Mouse (Mus musculus): ENCODE measurements around the gene Mga. TPM values are rescaled to one million over a fixed set of nuclear protein-coding genes. Genes with fewer than 3 reads are reported as not detected.

The Mga gene
- total RNA-seq, 4 experiments from 2014 or later = 54.9 to 78.5 (median 70.4) TPM

GRCm38 (mm10) chr2:119987441-119987840 lies 90.4 kb downstream of the Mga start:
- no peak for DNase-seq (ENCODE audit: low spot score in 2 of 2)

GRCm38 (mm10) chr2:119988952-119989351 lies 91.9 kb downstream of the Mga start:
- no peak for DNase-seq (ENCODE audit: low spot score in 2 of 2)

- DNase-seq (ENCODE audit: low spot score in 2 of 2) = no peak
Observed at GRCm38 (mm10) chr2:119990881-119991280, 93.9 kb downstream of the Mga start.

- DNase-seq (ENCODE audit: low spot score in 2 of 2) = no peak
Observed at GRCm38 (mm10) chr2:119992349-119992748, 95.3 kb downstream of the Mga start.

- DNase-seq (ENCODE audit: low spot score in 2 of 2) = no peak
Observed at GRCm38 (mm10) chr2:119993515-119993914, 96.5 kb downstream of the Mga start.

GRCm38 (mm10) chr2:119994839-119995238 lies 97.8 kb downstream of the Mga start:
- no peak for DNase-seq (ENCODE audit: low spot score in 2 of 2)

GRCm38 (mm10) chr2:119995391-119996281 lies 98.6 kb downstream of the Mga start:
- no peak for DNase-seq (ENCODE audit: low spot score in 2 of 2)

- no peak for DNase-seq (ENCODE audit: low spot score in 2 of 2)
Observed at GRCm38 (mm10) chr2:119997354-119997753, 100.3 kb downstream of the Mga start.

GRCm38 (mm10) chr2:119999731-120000130 lies 102.7 kb downstream of the Mga start:
- no peak for DNase-seq (ENCODE audit: low spot score in 2 of 2)

- no peak for DNase-seq (ENCODE audit: low spot score in 2 of 2)
Observed at GRCm38 (mm10) chr2:120000882-120001584, 104.0 kb downstream of the Mga start.

- no peak for DNase-seq (ENCODE audit: low spot score in 2 of 2)
Observed at GRCm38 (mm10) chr2:120001956-120002355, 104.9 kb downstream of the Mga start.

- DNase-seq (ENCODE audit: low spot score in 2 of 2) = no peak
Observed at GRCm38 (mm10) chr2:120003970-120004369, 106.9 kb downstream of the Mga start.

GRCm38 (mm10) chr2:120006696-120007095 lies 109.7 kb downstream of the Mga start:
- no peak for DNase-seq (ENCODE audit: low spot score in 2 of 2)

GRCm38 (mm10) chr2:120007680-120008210 lies 110.7 kb downstream of the Mga start:
- DNase-seq (ENCODE audit: low spot score in 2 of 2) = no peak

GRCm38 (mm10) chr2:120008672-120009071 lies 111.6 kb downstream of the Mga start:
- DNase-seq (ENCODE audit: low spot score in 2 of 2) = no peak

- DNase-seq (ENCODE audit: low spot score in 2 of 2) = peak in 1 of 2 experiments; percentile 42
Observed at GRCm38 (mm10) chr2:120011462-120012200, 114.6 kb downstream of the Mga start.

GRCm38 (mm10) chr2:120012924-120013323 lies 115.9 kb downstream of the Mga start:
- no peak for DNase-seq (ENCODE audit: low spot score in 2 of 2)

- no peak for DNase-seq (ENCODE audit: low spot score in 2 of 2)
Observed at GRCm38 (mm10) chr2:120013831-120014486, 116.9 kb downstream of the Mga start.

- DNase-seq (ENCODE audit: low spot score in 2 of 2) = no peak
Observed at GRCm38 (mm10) chr2:120015882-120016281, 118.9 kb downstream of the Mga start.

GRCm38 (mm10) chr2:120017599-120017998 lies 120.6 kb downstream of the Mga start:
- DNase-seq (ENCODE audit: low spot score in 2 of 2) = no peak
